Mouse (Mus musculus) cortical plate, adult 2 months (tissue): ENCODE results near the gene Gm10961. TPM values are rescaled to one million over a fixed set of nuclear protein-coding genes. Genes with fewer than 3 reads are reported as not detected.

Experiments
- H3K27ac ChIP-seq: fragments of 200-500 bp; 2 replicates; pipeline ENCODE4 v1.5.1; 2012; ENCODE audit warnings: low read length, control low read depth, inconsistent platforms; ENCODE audit not compliant: insufficient read depth
- H3K4me1 ChIP-seq: fragments of 200-500 bp; 2 replicates; pipeline ENCODE4 v1.6.1; 2011; ENCODE audit warnings: low read length; ENCODE audit not compliant: control insufficient read depth, insufficient read depth
- H3K4me3 ChIP-seq: fragments of 200-500 bp; 2 replicates; pipeline ENCODE4 v1.5.1; 2011; ENCODE audit warnings: mild to moderate bottlenecking, low read length, control low read depth; ENCODE audit not compliant: insufficient read depth
- CTCF ChIP-seq: fragments of 200-500 bp; IDR thresholded peaks from 2 replicates; pipeline ENCODE4 v1.5.1; 2011; ENCODE audit warnings: mild to moderate bottlenecking, control low read depth, low read length; ENCODE audit not compliant: insufficient read depth; ENCODE audit errors: extremely low read depth
- POLR2A ChIP-seq: fragments of 200-500 bp; IDR thresholded peaks from 2 replicates; pipeline ENCODE4 v1.6.1; 2011; ENCODE audit warnings: mild to moderate bottlenecking, low read length, control low read depth; ENCODE audit not compliant: insufficient read depth; ENCODE audit errors: extremely low read depth
- polyA plus RNA-seq: library from polyadenylated mRNA; depleted of rRNA; stranded (reverse); fragments of >200 nt; gene quantifications from 2 replicates; pipeline ENCODE4 v1.2.3, GENCODE M21; 2012

Gene Gm10961
- polyA plus RNA-seq, 1 experiment: not detected

GRCm38 (mm10) chr3:107652968-107653367 is 21.8 kb downstream of the Gm10961 start:
- peaks cover 1% of the 10 kb centered on the region; the same call in 1 of the 2 replicates for H3K4me1 ChIP-seq
- TF ChIP-seq CTCF: no peak
- no peak for TF ChIP-seq POLR2A
- H3K4me3 ChIP-seq: no peak overlapping the region
- no peak overlapping the region for H3K27ac ChIP-seq

GRCm38 (mm10) chr3:107654861-107655260 is 23.7 kb downstream of the Gm10961 start:
- TF ChIP-seq POLR2A (no peak), CTCF (no peak)
- no peak overlapping the region for H3K4me3 ChIP-seq
- no peak overlapping the region for H3K27ac ChIP-seq
- peaks cover 1% of the 10 kb centered on the region; the same call in 1 of the 2 replicates for H3K4me1 ChIP-seq

GRCm38 (mm10) chr3:107655491-107655890 is 24.4 kb downstream of the Gm10961 start:
- Histone ChIP-seq H3K4me1 (peaks cover 1% of the 10 kb centered on the region; the same call in 1 of the 2 replicates), H3K4me3 (no peak overlapping the region), H3K27ac (no peak overlapping the region)
- no peak for TF ChIP-seq CTCF
- no peak for TF ChIP-seq POLR2A

GRCm38 (mm10) chr3:107656151-107656550 is 25.0 kb downstream of the Gm10961 start:
- Histone ChIP-seq H3K4me1 (peaks cover 1% of the 10 kb centered on the region; the same call in 1 of the 2 replicates), H3K4me3 (no peak overlapping the region), H3K27ac (no peak overlapping the region)
- no peak for TF ChIP-seq POLR2A
- no peak for TF ChIP-seq CTCF

GRCm38 (mm10) chr3:107656888-107657287 is 25.8 kb downstream of the Gm10961 start:
- Histone ChIP-seq H3K4me3 (no peak overlapping the region), H3K4me1 (peaks cover 1% of the 10 kb centered on the region; the same call in 1 of the 2 replicates), H3K27ac (no peak overlapping the region)
- TF ChIP-seq CTCF (no peak), POLR2A (no peak)

- TF ChIP-seq POLR2A: no peak
- TF ChIP-seq CTCF: no peak
- H3K27ac ChIP-seq: no peak overlapping the region
- no peak overlapping the region for H3K4me3 ChIP-seq
- no peaks in the 10 kb centered on the region for H3K4me1 ChIP-seq
Observed at GRCm38 (mm10) chr3:107659000-107659399, 27.9 kb downstream of the Gm10961 start.

- Histone ChIP-seq H3K4me3 (no peak overlapping the region), H3K4me1 (no peaks in the 10 kb centered on the region), H3K27ac (no peak overlapping the region)
- no peak for TF ChIP-seq POLR2A
- TF ChIP-seq CTCF: no peak
Observed at GRCm38 (mm10) chr3:107664641-107665040, 33.5 kb downstream of the Gm10961 start.

- Histone ChIP-seq H3K27ac (no peak overlapping the region), H3K4me1 (no peaks in the 10 kb centered on the region), H3K4me3 (no peak overlapping the region)
- TF ChIP-seq CTCF: no peak
- no peak for TF ChIP-seq POLR2A
Observed at GRCm38 (mm10) chr3:107667426-107667825, 36.3 kb downstream of the Gm10961 start.

GRCm38 (mm10) chr3:107668786-107669185 is 37.7 kb downstream of the Gm10961 start:
- no peak overlapping the region for H3K27ac ChIP-seq
- H3K4me1 ChIP-seq: no peaks in the 10 kb centered on the region
- no peak for TF ChIP-seq CTCF
- TF ChIP-seq POLR2A: no peak
- H3K4me3 ChIP-seq: no peak overlapping the region

- TF ChIP-seq CTCF: no peak
- no peak for TF ChIP-seq POLR2A
- H3K4me3 ChIP-seq: no peak overlapping the region
- no peaks in the 10 kb centered on the region for H3K4me1 ChIP-seq
- no peak overlapping the region for H3K27ac ChIP-seq
Observed at GRCm38 (mm10) chr3:107670500-107670899, 39.4 kb downstream of the Gm10961 start.
